Mouse (Mus musculus): Measurements from ENCODE around the gene Wdr13. TPM values are rescaled to one million over a fixed set of nuclear protein-coding genes. Genes with fewer than 3 reads are reported as not detected.

The Wdr13 gene
- polyA plus RNA-seq, 1 experiment from 2014 or later, result 22.8 TPM

GRCm38 (mm10) chrX:8074430-8075014, 58.2 kb downstream of the Wdr13 start, which contains the start of gene Suv39h1:
TSS of gene Suv39h1 (minus strand) at chrX:8074760.
- Histone ChIP-seq H3K27me3 (replicated peaks) (no peaks in the 10 kb centered on the region), H3K27ac (replicated peaks) (peak within 1 kb of the TSS; percentile 89), H3K36me3 (peaks cover 25% of the 10 kb centered on the region), H3K4me2 (peak within 1 kb of the TSS; percentile 70), H3K9ac (peak within 1 kb of the TSS; percentile 85), H3K4me1 (peaks cover 8% of the 10 kb centered on the region), H3K9me3 (no peaks in the 10 kb centered on the region), H3K4me3 (peak within 1 kb of the TSS; percentile 69)
- 19% methylated on average over 46 of the region's 46 CpGs for WGBS
- ATAC-seq (ENCODE audit: extremely low read depth, insufficient number of reproducible peaks, low FRiP score, low TSS enrichment), result peak; percentile 96

- Histone ChIP-seq H3K27me3 (replicated peaks) (no peaks in the 10 kb centered on the region), H3K36me3 (peaks cover 31% of the 10 kb centered on the region), H3K4me2 (peak overlapping the region; percentile 69), H3K27ac (replicated peaks) (peak overlapping the region; percentile 89), H3K9me3 (no peaks in the 10 kb centered on the region), H3K4me1 (peaks cover 8% of the 10 kb centered on the region), H3K4me3 (peak overlapping the region; percentile 69), H3K9ac (peak overlapping the region; percentile 85)
- peak; percentile 43; the same call in 1 of the 2 replicates for ATAC-seq (ENCODE audit: extremely low read depth, insufficient number of reproducible peaks, low FRiP score, low TSS enrichment)
- WGBS, result 8% methylated on average over 35 of the region's 64 CpGs
These were observed 58.7 kb downstream of the Wdr13 start for GRCm38 (mm10) chrX:8073881-8074429.

Other genes starting within 250 kb of the Wdr13 start
- 24.1 and 25.4 TPM in 2 replicates for gene Slc35a2, start 248.9 kb downstream of the Wdr13 start, polyA plus RNA-seq (2015; fragmentation: Nextera tagmentation; extraction: Ambion mirVana)
- gene Pqbp1, start 233.6 kb downstream of the Wdr13 start, polyA plus RNA-seq (2015; fragmentation: Nextera tagmentation; extraction: Ambion mirVana), result 79.0 and 81.7 TPM in 2 replicates
- 130 and 143 TPM in 2 replicates for gene Timm17b, start 233.5 kb downstream of the Wdr13 start, polyA plus RNA-seq (2015; fragmentation: Nextera tagmentation; extraction: Ambion mirVana)
- not detected in 2 replicates for gene Gm10491, start 225.1 kb downstream of the Wdr13 start, polyA plus RNA-seq (2015; fragmentation: Nextera tagmentation; extraction: Ambion mirVana)
- not detected in 2 replicates for gene Gm10490, start 223.3 kb downstream of the Wdr13 start, polyA plus RNA-seq (2015; fragmentation: Nextera tagmentation; extraction: Ambion mirVana)
- 0.42 and 0.78 TPM in 2 replicates for gene Pcsk1n, start 213.1 kb downstream of the Wdr13 start, polyA plus RNA-seq (2015; fragmentation: Nextera tagmentation; extraction: Ambion mirVana)
- gene Eras, start 204.3 kb downstream of the Wdr13 start, polyA plus RNA-seq (2015; fragmentation: Nextera tagmentation; extraction: Ambion mirVana), result not detected in 2 replicates
- 22.8 and 24.9 TPM in 2 replicates for gene Hdac6, start 185.0 kb downstream of the Wdr13 start, polyA plus RNA-seq (2015; fragmentation: Nextera tagmentation; extraction: Ambion mirVana)
- gene Gata1, start 154.8 kb downstream of the Wdr13 start, polyA plus RNA-seq (2015; fragmentation: Nextera tagmentation; extraction: Ambion mirVana), result 2.8 and 5.9 TPM in 2 replicates
- gene Glod5, start 114.4 kb downstream of the Wdr13 start, polyA plus RNA-seq (2015; fragmentation: Nextera tagmentation; extraction: Ambion mirVana), result 0.38 and 0.53 TPM in 2 replicates
- 34.4 and 34.9 TPM in 2 replicates for gene Suv39h1, start 58.1 kb downstream of the Wdr13 start, polyA plus RNA-seq (2015; fragmentation: Nextera tagmentation; extraction: Ambion mirVana)
- gene Was, start 42.4 kb downstream of the Wdr13 start, polyA plus RNA-seq (2015; fragmentation: Nextera tagmentation; extraction: Ambion mirVana), result 0.24 and 0.33 TPM in 2 replicates
- 323 and 335 TPM in 2 replicates for gene Rbm3, start 13.0 kb upstream of the Wdr13 start, polyA plus RNA-seq (2015; fragmentation: Nextera tagmentation; extraction: Ambion mirVana)
- 9.0 and 10.4 TPM in 2 replicates for gene Tbc1d25, start 43.3 kb upstream of the Wdr13 start, polyA plus RNA-seq (2015; fragmentation: Nextera tagmentation; extraction: Ambion mirVana)
- gene Ebp, start 60.6 kb upstream of the Wdr13 start, polyA plus RNA-seq (2015; fragmentation: Nextera tagmentation; extraction: Ambion mirVana), result 26.2 and 29.2 TPM in 2 replicates
- 3.7 and 3.9 TPM in 2 replicates for gene Porcn, start 73.6 kb upstream of the Wdr13 start, polyA plus RNA-seq (2015; fragmentation: Nextera tagmentation; extraction: Ambion mirVana)
- 23.8 and 27.5 TPM in 2 replicates for gene Ftsj1, start 119.5 kb upstream of the Wdr13 start, polyA plus RNA-seq (2015; fragmentation: Nextera tagmentation; extraction: Ambion mirVana)
- gene Slc38a5, start 138.2 kb upstream of the Wdr13 start, polyA plus RNA-seq (2015; fragmentation: Nextera tagmentation; extraction: Ambion mirVana), result 24.1 and 24.6 TPM in 2 replicates
- not detected in 2 replicates for gene Ssxb10, start 194.5 kb upstream of the Wdr13 start, polyA plus RNA-seq (2015; fragmentation: Nextera tagmentation; extraction: Ambion mirVana)
- not detected in 2 replicates for gene Ssxb9, start 234.1 kb upstream of the Wdr13 start, polyA plus RNA-seq (2015; fragmentation: Nextera tagmentation; extraction: Ambion mirVana)